Mouse (Mus musculus) c-Kit-positive CD71-positive TER-119-negative erythroid progenitor cells, embryonic 14.5 days (primary cell): ENCODE results near the gene Akr1c20.

Experiments used
- DNase-seq: peaks from one replicate; pipeline ENCODE4 v3.0.0-alpha.2; 2013; ENCODE audit warnings: low read depth

Akr1c20 gene

GRCm38 (mm10) chr13:4523201-4523838, at the start of gene Akr1c20:
Gene Akr1c20, minus strand, starts transcription at chr13:4523345.
- DNase-seq, result no peak

- no peak for DNase-seq
Measured at GRCm38 (mm10) chr13:4565996-4566395, 42.9 kb upstream of the Akr1c20 start.

- DNase-seq, result no peak
Measured at GRCm38 (mm10) chr13:4560500-4560899, 37.4 kb upstream of the Akr1c20 start.

GRCm38 (mm10) chr13:4559143-4559542, 36.0 kb upstream of the Akr1c20 start:
- DNase-seq, result no peak

GRCm38 (mm10) chr13:4514811-4515210, 8.3 kb downstream of the Akr1c20 start:
- DNase-seq, result no peak

GRCm38 (mm10) chr13:4467896-4468295, 55.2 kb downstream of the Akr1c20 start:
- no peak for DNase-seq

- DNase-seq, result no peak
Measured at GRCm38 (mm10) chr13:4465641-4466040, 57.5 kb downstream of the Akr1c20 start.
